Mouse (Mus musculus): ENCODE measurements around the gene Cercam. TPM values are rescaled to one million over a fixed set of nuclear protein-coding genes. Genes with fewer than 3 reads are reported as not detected.
"Not testable (repeated sequence)": the region's sequence is repeated elsewhere in the genome, so short reads cannot be mapped to it uniquely, and the experiment has no call there.

Gene Cercam
- polyA plus RNA-seq, 1 experiment from 2014 or later = 29.6 TPM

GRCm38 (mm10) chr2:29879964-29880830 is 11.2 kb downstream of the Cercam start:
- no peak overlapping the region for H3K4me2 ChIP-seq
- no peak overlapping the region for H3K27ac ChIP-seq
- H3K4me3 ChIP-seq = no peak overlapping the region
- H3K27me3 ChIP-seq = no peaks in the 10 kb centered on the region
- no peak for ATAC-seq (ENCODE audit: insufficient number of reproducible peaks, insufficient read depth, low FRiP score, low TSS enrichment, low read depth)
- H3K9me3 ChIP-seq = no peaks in the 10 kb centered on the region
- 79% methylated on average over 17 of the region's 17 CpGs for WGBS
- H3K36me3 ChIP-seq = peaks cover 32% of the 10 kb centered on the region
- no peaks in the 10 kb centered on the region for H3K4me1 ChIP-seq
- 0 out of 2 replicates have a peak overlapping the region, but pooled peaks have one; percentile 27 for H3K9ac ChIP-seq

- H3K4me1 ChIP-seq = peaks cover 16% of the 10 kb centered on the region
- H3K9ac ChIP-seq; H3K9me3 ChIP-seq; H3K27me3 ChIP-seq; H3K4me3 ChIP-seq; ATAC-seq (ENCODE audit: insufficient number of reproducible peaks, insufficient read depth, low FRiP score, low TSS enrichment, low read depth); H3K36me3 ChIP-seq; H3K4me2 ChIP-seq; H3K27ac ChIP-seq: not testable (repeated sequence)
- WGBS = 84% methylated on average over 9 of the region's 9 CpGs
These were observed 17.8 kb downstream of the Cercam start for GRCm38 (mm10) chr2:29886659-29887292.

GRCm38 (mm10) chr2:29889066-29889944 is 20.3 kb downstream of the Cercam start, which contains the start of gene Odf2:
Gene Odf2, plus strand, starts transcription at chr2:29889221.
- ATAC-seq (ENCODE audit: insufficient number of reproducible peaks, insufficient read depth, low FRiP score, low TSS enrichment, low read depth) = peak; percentile 88
- Histone ChIP-seq H3K4me1 (peaks cover 16% of the 10 kb centered on the region), H3K36me3 (peaks cover 27% of the 10 kb centered on the region), H3K27me3 (0 out of 2 replicates have a peak, but pooled peaks cover 3% of the 10 kb centered on the region), H3K4me3 (peak within 1 kb of the TSS; percentile 99), H3K4me2 (peak within 1 kb of the TSS; percentile 84), H3K9me3 (no peaks in the 10 kb centered on the region), H3K9ac (peak within 1 kb of the TSS; percentile 95), H3K27ac (peak within 1 kb of the TSS; percentile 90)
- under 1% methylated on average over 70 of the region's 70 CpGs for WGBS

GRCm38 (mm10) chr2:29889991-29890833 is 21.2 kb downstream of the Cercam start:
- peak overlapping the region; percentile 90 for H3K27ac ChIP-seq
- peak; percentile 86 for ATAC-seq (ENCODE audit: insufficient number of reproducible peaks, insufficient read depth, low FRiP score, low TSS enrichment, low read depth)
- H3K4me1 ChIP-seq = peaks cover 16% of the 10 kb centered on the region
- peak overlapping the region; percentile 99 for H3K4me3 ChIP-seq
- H3K36me3 ChIP-seq = peaks cover 36% of the 10 kb centered on the region
- H3K9ac ChIP-seq = peak overlapping the region; percentile 95
- peak overlapping the region; percentile 84 for H3K4me2 ChIP-seq
- H3K9me3 ChIP-seq = no peaks in the 10 kb centered on the region
- WGBS = under 1% methylated on average over 58 of the region's 61 CpGs
- H3K27me3 ChIP-seq = 0 out of 2 replicates have a peak, but pooled peaks cover 3% of the 10 kb centered on the region

- Histone ChIP-seq H3K4me2 (no peak overlapping the region), H3K4me1 (peaks cover 16% of the 10 kb centered on the region), H3K36me3 (peaks cover 50% of the 10 kb centered on the region), H3K9me3 (no peaks in the 10 kb centered on the region), H3K27ac (no peak overlapping the region), H3K9ac (no peak overlapping the region), H3K27me3 (no peaks in the 10 kb centered on the region), H3K4me3 (no peak overlapping the region)
- no peak for ATAC-seq (ENCODE audit: insufficient number of reproducible peaks, insufficient read depth, low FRiP score, low TSS enrichment, low read depth)
- WGBS = 93% methylated on average over 6 of the region's 6 CpGs
These were observed 22.8 kb downstream of the Cercam start for GRCm38 (mm10) chr2:29891773-29892172.

- no peak overlapping the region for H3K9ac ChIP-seq
- H3K27ac ChIP-seq = no peak overlapping the region
- no peak overlapping the region for H3K4me2 ChIP-seq
- H3K9me3 ChIP-seq = no peaks in the 10 kb centered on the region
- H3K4me1 ChIP-seq = peaks cover 4% of the 10 kb centered on the region
- no peak overlapping the region for H3K4me3 ChIP-seq
- WGBS = 93% methylated on average over 1 of the region's 1 CpGs
- H3K27me3 ChIP-seq = no peaks in the 10 kb centered on the region
- H3K36me3 ChIP-seq = peaks cover 93% of the 10 kb centered on the region
- no peak for ATAC-seq (ENCODE audit: insufficient number of reproducible peaks, insufficient read depth, low FRiP score, low TSS enrichment, low read depth)
These were observed 27.1 kb downstream of the Cercam start for GRCm38 (mm10) chr2:29896071-29896470.

- H3K27me3 ChIP-seq = no peaks in the 10 kb centered on the region
- ATAC-seq (ENCODE audit: insufficient number of reproducible peaks, insufficient read depth, low FRiP score, low TSS enrichment, low read depth) = no peak
- no peaks in the 10 kb centered on the region for H3K9me3 ChIP-seq
- no peaks in the 10 kb centered on the region for H3K4me1 ChIP-seq
- peaks cover 98% of the 10 kb centered on the region for H3K36me3 ChIP-seq
- no peak overlapping the region for H3K27ac ChIP-seq
- no peak overlapping the region for H3K4me3 ChIP-seq
- H3K9ac ChIP-seq = no peak overlapping the region
- 82% methylated on average over 2 of the region's 2 CpGs for WGBS
- H3K4me2 ChIP-seq = no peak overlapping the region
These were observed 28.4 kb downstream of the Cercam start for GRCm38 (mm10) chr2:29897366-29897765.

- Histone ChIP-seq H3K4me1 (no peaks in the 10 kb centered on the region), H3K9ac (0 out of 2 replicates have a peak overlapping the region, but pooled peaks have one; percentile 27), H3K9me3 (no peaks in the 10 kb centered on the region), H3K27ac (no peak overlapping the region), H3K36me3 (peaks cover 98% of the 10 kb centered on the region), H3K27me3 (no peaks in the 10 kb centered on the region), H3K4me2 (no peak overlapping the region), H3K4me3 (no peak overlapping the region)
- no peak for ATAC-seq (ENCODE audit: insufficient number of reproducible peaks, insufficient read depth, low FRiP score, low TSS enrichment, low read depth)
- 100% methylated on average over 1 of the region's 1 CpGs for WGBS
These were observed 29.1 kb downstream of the Cercam start for GRCm38 (mm10) chr2:29898081-29898480.

- Histone ChIP-seq H3K27me3 (no peaks in the 10 kb centered on the region), H3K9ac (no peak overlapping the region), H3K36me3 (peaks cover 97% of the 10 kb centered on the region), H3K27ac (no peak overlapping the region), H3K4me2 (no peak overlapping the region), H3K4me3 (no peak overlapping the region), H3K4me1 (no peaks in the 10 kb centered on the region), H3K9me3 (no peaks in the 10 kb centered on the region)
- no peak for ATAC-seq (ENCODE audit: insufficient number of reproducible peaks, insufficient read depth, low FRiP score, low TSS enrichment, low read depth)
- WGBS = 93% methylated on average over 10 of the region's 10 CpGs
These were observed 33.2 kb downstream of the Cercam start for GRCm38 (mm10) chr2:29902194-29902593.

- 86% methylated on average over 2 of the region's 2 CpGs for WGBS
- H3K4me1 ChIP-seq; H3K9me3 ChIP-seq; H3K27ac ChIP-seq; H3K4me2 ChIP-seq; H3K9ac ChIP-seq; ATAC-seq (ENCODE audit: insufficient number of reproducible peaks, insufficient read depth, low FRiP score, low TSS enrichment, low read depth); H3K4me3 ChIP-seq; H3K27me3 ChIP-seq: not testable (repeated sequence)
- H3K36me3 ChIP-seq = peaks cover 84% of the 10 kb centered on the region
These were observed 39.2 kb downstream of the Cercam start for GRCm38 (mm10) chr2:29908171-29908570.
